Mouse (Mus musculus) forebrain, embryonic 11.5 days (tissue): ENCODE data around the gene Fam49a. TPM values are rescaled to one million over a fixed set of nuclear protein-coding genes. Genes with fewer than 3 reads are reported as not detected.
A peak's percentile ranks its signal among the peaks of the same experiment; 100 is the strongest.

Experiments
- ATAC-seq: fragments of 200-750 bp; cut with Nextera tagmentation; replicated peaks from 2 replicates; pipeline ENCODE4 v1.8.0; 2017; ENCODE audit warnings: moderate TSS enrichment; ENCODE audit not compliant: low FRiP score
- DNase-seq: peaks from one replicate; pipeline ENCODE4 v3.0.0-alpha.2; 2017; ENCODE audit warnings: low spot score
- H3K27ac ChIP-seq: fragments of 300-500 bp; sonication (generic); 2 replicates; pipeline ENCODE4 v1.5.1; 2014; ENCODE audit warnings: low read depth, low read length
- H3K27me3 ChIP-seq: fragments of 300-500 bp; sonication (generic); 2 replicates; pipeline ENCODE4 v1.6.1; 2014; ENCODE audit warnings: mild to moderate bottlenecking, low read length, mixed read lengths; ENCODE audit not compliant: control insufficient read depth, insufficient read depth
- H3K36me3 ChIP-seq: fragments of 300-500 bp; sonication (generic); 2 replicates; pipeline ENCODE4 v1.6.1; 2014; ENCODE audit warnings: mild to moderate bottlenecking, low read length, moderate library complexity, mixed read lengths; ENCODE audit not compliant: control insufficient read depth, insufficient read depth
- H3K4me1 ChIP-seq: fragments of 300-500 bp; sonication (generic); replicated peaks from 2 replicates; pipeline ENCODE4 v1.6.1; 2014; ENCODE audit warnings: low read length, mixed read lengths; ENCODE audit not compliant: control insufficient read depth, insufficient read depth
- H3K4me2 ChIP-seq: fragments of 300-500 bp; sonication (generic); 2 replicates; pipeline ENCODE4 v1.6.1; 2014; ENCODE audit warnings: low read depth, mild to moderate bottlenecking, low read length, moderate library complexity, mixed read lengths; ENCODE audit not compliant: severe bottlenecking
- H3K4me3 ChIP-seq: fragments of 300-500 bp; sonication (generic); 2 replicates; pipeline ENCODE4 v1.5.1; 2014; ENCODE audit warnings: low read depth, low read length
- H3K9ac ChIP-seq: fragments of 300-500 bp; sonication (generic); 2 replicates; pipeline ENCODE4 v1.6.1; 2014; ENCODE audit warnings: low read length
- H3K9me3 ChIP-seq: fragments of 300-500 bp; sonication (generic); 2 replicates; pipeline ENCODE4 v1.6.1; 2016; ENCODE audit warnings: low read length, mixed read lengths; ENCODE audit not compliant: control insufficient read depth
- WGBS: fragments of 180-500 bp; shearing (Covaris S2); extraction: QIAGEN DNeasy Blood & Tissue Kit; methylation state at CpG from one replicate; pipeline ENCODE4 v1.1.7; 2014; 5-methylcytosine and 5-hydroxymethylcytosine counted together
- polyA plus RNA-seq: library from polyadenylated mRNA; unstranded; fragments of >200 nt; fragmentation: Nextera tagmentation; extraction: Ambion mirVana; gene quantifications from 2 replicates; pipeline ENCODE4 v1.2.1, GENCODE M21; 2014

The Fam49a gene
- polyA plus RNA-seq, 1 experiment from 2014 or later: 10.7 TPM

DNA sequence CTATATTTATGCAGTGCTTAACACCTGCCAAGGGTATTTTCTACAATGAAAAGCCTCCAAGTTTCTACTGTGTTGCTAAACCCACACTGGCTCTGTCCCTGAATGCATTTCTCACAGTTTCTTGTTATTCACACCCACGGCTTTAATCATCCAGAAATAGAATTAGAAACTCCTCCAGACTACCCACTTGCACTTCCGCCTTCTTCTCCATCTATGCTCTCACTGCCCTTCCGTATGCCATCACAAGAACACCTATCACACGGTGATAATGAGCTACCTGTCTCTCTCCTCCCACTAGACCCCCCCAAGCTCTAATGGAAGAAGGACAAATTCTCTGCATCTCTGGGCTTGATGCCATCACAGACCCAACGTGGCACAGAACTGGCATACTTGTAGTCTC is 105.5 kb downstream of the Fam49a start:
- WGBS: 87% methylated on average over 5 of the region's 5 CpGs
- DNase-seq: no peak
- no peak overlapping the region for H3K27ac ChIP-seq
- no peaks in the 10 kb centered on the region for H3K9me3 ChIP-seq
- no peaks in the 10 kb centered on the region for H3K27me3 ChIP-seq
- no peak overlapping the region for H3K4me2 ChIP-seq
- H3K36me3 ChIP-seq: no peaks in the 10 kb centered on the region
- H3K4me3 ChIP-seq: no peak overlapping the region
- no peak for ATAC-seq
- no peaks in the 10 kb centered on the region for H3K4me1 ChIP-seq
- H3K9ac ChIP-seq: no peak overlapping the region

GRCm38 (mm10) chr12:12373111-12373862 is 111.3 kb downstream of the Fam49a start:
- DNase-seq (no peak), ATAC-seq (no peak)
- Histone ChIP-seq H3K9ac (no peak overlapping the region), H3K27ac (no peak overlapping the region), H3K4me3 (no peak overlapping the region), H3K27me3 (no peaks in the 10 kb centered on the region), H3K9me3 (no peaks in the 10 kb centered on the region), H3K36me3 (no peaks in the 10 kb centered on the region), H3K4me1 (no peaks in the 10 kb centered on the region), H3K4me2 (no peak overlapping the region)
- WGBS: 92% methylated on average over 11 of the region's 11 CpGs

- WGBS: 61% methylated on average over 2 of the region's 2 CpGs
- Histone ChIP-seq H3K27me3 (no peaks in the 10 kb centered on the region), H3K9ac (no peak overlapping the region), H3K9me3 (no peaks in the 10 kb centered on the region), H3K27ac (no peak overlapping the region), H3K4me3 (no peak overlapping the region), H3K4me1 (no peaks in the 10 kb centered on the region), H3K4me2 (no peak overlapping the region), H3K36me3 (no peaks in the 10 kb centered on the region)
- DNase-seq (no peak), ATAC-seq (no peak)
These were observed 117.1 kb downstream of the Fam49a start for GRCm38 (mm10) chr12:12379056-12379455.

- Histone ChIP-seq H3K4me1 (no peaks in the 10 kb centered on the region), H3K36me3 (no peaks in the 10 kb centered on the region), H3K9me3 (no peaks in the 10 kb centered on the region), H3K27me3 (no peaks in the 10 kb centered on the region), H3K4me3 (no peak overlapping the region), H3K27ac (no peak overlapping the region), H3K9ac (no peak overlapping the region), H3K4me2 (no peak overlapping the region)
- DNase-seq: no peak
- WGBS: 86% methylated on average over 1 of the region's 1 CpGs
- no peak for ATAC-seq
These were observed 127.3 kb downstream of the Fam49a start for GRCm38 (mm10) chr12:12389271-12389670.

- Histone ChIP-seq H3K9ac (no peak overlapping the region), H3K4me1 (no peaks in the 10 kb centered on the region), H3K4me2 (no peak overlapping the region), H3K9me3 (no peaks in the 10 kb centered on the region), H3K36me3 (no peaks in the 10 kb centered on the region), H3K27me3 (no peaks in the 10 kb centered on the region), H3K4me3 (no peak overlapping the region), H3K27ac (no peak overlapping the region)
- DNase-seq: no peak
- ATAC-seq: no peak
- 42% methylated on average over 6 of the region's 6 CpGs for WGBS
These were observed 134.3 kb downstream of the Fam49a start for GRCm38 (mm10) chr12:12396224-12396623.

DNA sequence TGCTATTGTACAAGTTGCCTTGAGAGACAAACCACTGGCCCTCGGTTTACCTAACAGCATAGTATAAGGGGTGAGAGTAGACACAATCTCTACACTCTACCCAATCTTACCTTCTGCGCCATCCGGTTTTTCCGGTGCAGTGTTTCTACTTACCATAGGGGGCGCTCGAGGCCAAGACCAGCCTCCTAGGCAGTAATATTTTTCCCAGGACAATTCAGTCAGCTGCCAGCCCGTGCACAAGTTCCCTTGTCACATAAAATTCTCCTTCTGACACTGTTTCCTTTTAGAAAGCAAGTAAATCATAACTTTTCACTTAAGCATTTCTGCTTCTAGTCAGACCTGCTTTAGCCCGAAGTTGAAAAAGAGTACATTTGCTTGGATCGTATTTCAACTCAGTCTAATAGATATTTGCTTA is 139.1 kb downstream of the Fam49a start:
- Histone ChIP-seq H3K27me3 (no peaks in the 10 kb centered on the region), H3K4me1 (no peaks in the 10 kb centered on the region), H3K27ac (no peak overlapping the region), H3K4me2 (no peak overlapping the region), H3K36me3 (no peaks in the 10 kb centered on the region), H3K9ac (no peak overlapping the region), H3K4me3 (no peak overlapping the region), H3K9me3 (no peaks in the 10 kb centered on the region)
- ATAC-seq (no peak), DNase-seq (peak; percentile 67)
- 57% methylated on average over 9 of the region's 9 CpGs for WGBS

GRCm38 (mm10) chr12:12401504-12401903 is 139.6 kb downstream of the Fam49a start:
- no peak overlapping the region for H3K27ac ChIP-seq
- H3K9ac ChIP-seq: no peak overlapping the region
- 62% methylated on average over 15 of the region's 15 CpGs for WGBS
- no peaks in the 10 kb centered on the region for H3K9me3 ChIP-seq
- H3K4me3 ChIP-seq: no peak overlapping the region
- ATAC-seq (no peak), DNase-seq (no peak)
- no peaks in the 10 kb centered on the region for H3K4me1 ChIP-seq
- no peaks in the 10 kb centered on the region for H3K36me3 ChIP-seq
- H3K27me3 ChIP-seq: no peaks in the 10 kb centered on the region
- H3K4me2 ChIP-seq: no peak overlapping the region

DNA sequence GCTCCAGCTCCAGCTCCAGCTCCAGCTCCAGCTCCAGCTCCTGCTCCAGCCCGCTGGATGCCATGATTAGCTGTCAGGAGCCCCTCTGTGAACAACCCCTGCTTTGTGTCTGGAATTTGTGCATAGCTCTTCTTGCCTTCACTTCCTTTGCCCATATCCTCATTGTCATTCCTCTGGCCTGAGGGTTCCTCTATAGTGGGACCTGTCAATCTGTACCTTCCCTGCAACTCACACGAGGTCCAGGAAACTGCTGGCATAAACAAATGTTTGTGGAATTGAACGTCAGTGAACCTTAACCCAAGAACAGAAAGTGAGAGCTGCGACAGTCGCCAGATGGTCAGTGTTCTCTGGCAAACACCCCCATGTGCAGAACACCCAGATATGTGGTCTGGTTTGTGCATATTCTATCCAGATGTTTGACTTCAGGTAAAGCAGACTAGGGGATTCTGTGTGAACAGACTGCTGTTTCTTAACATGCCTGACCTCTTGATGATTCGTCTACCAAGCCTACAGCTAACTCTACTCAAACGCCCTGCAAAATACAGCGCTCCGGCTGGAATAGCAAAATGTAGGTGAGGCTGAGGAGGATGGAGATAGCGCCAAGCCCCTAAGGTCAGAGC is 143.7 kb downstream of the Fam49a start:
- Histone ChIP-seq H3K36me3 (no peaks in the 10 kb centered on the region), H3K4me1 (no peaks in the 10 kb centered on the region), H3K4me3 (no peak overlapping the region), H3K4me2 (no peak overlapping the region), H3K27ac (no peak overlapping the region), H3K27me3 (no peaks in the 10 kb centered on the region), H3K9me3 (no peaks in the 10 kb centered on the region), H3K9ac (no peak overlapping the region)
- no peak for ATAC-seq
- no peak for DNase-seq
- 66% methylated on average over 10 of the region's 10 CpGs for WGBS

- ATAC-seq: no peak
- Histone ChIP-seq H3K27ac (no peak overlapping the region), H3K27me3 (no peaks in the 10 kb centered on the region), H3K9me3 (no peaks in the 10 kb centered on the region), H3K36me3 (no peaks in the 10 kb centered on the region), H3K9ac (no peak overlapping the region), H3K4me3 (no peak overlapping the region), H3K4me1 (no peaks in the 10 kb centered on the region), H3K4me2 (no peak overlapping the region)
- DNase-seq: no peak
- WGBS: 85% methylated on average over 5 of the region's 5 CpGs
These were observed 147.1 kb downstream of the Fam49a start for GRCm38 (mm10) chr12:12409044-12409443.
